Mouse (Mus musculus) bone marrow macrophage, adult 2 months (primary cell): Measurements from ENCODE around the gene Pcid2.

ENCODE experiments used
- CTCF ChIP-seq: IDR thresholded peaks from 2 replicates; pipeline ENCODE4 v1.5.1; 2012; ENCODE audit warnings: low read depth, mild to moderate bottlenecking, low read length, moderate library complexity
- POLR2A ChIP-seq: IDR thresholded peaks from 2 replicates; pipeline ENCODE4 v1.6.1; 2012; ENCODE audit warnings: mild to moderate bottlenecking, low read depth, low read length, borderline replicate concordance

GRCm38 (mm10) chr8:13037569-13037968 lies 67.7 kb downstream of the Pcid2 start:
- TF ChIP-seq CTCF (no peak), POLR2A (no peak)
